Mouse (Mus musculus): ENCODE results near the gene Arpin.

The Arpin gene

DNA sequence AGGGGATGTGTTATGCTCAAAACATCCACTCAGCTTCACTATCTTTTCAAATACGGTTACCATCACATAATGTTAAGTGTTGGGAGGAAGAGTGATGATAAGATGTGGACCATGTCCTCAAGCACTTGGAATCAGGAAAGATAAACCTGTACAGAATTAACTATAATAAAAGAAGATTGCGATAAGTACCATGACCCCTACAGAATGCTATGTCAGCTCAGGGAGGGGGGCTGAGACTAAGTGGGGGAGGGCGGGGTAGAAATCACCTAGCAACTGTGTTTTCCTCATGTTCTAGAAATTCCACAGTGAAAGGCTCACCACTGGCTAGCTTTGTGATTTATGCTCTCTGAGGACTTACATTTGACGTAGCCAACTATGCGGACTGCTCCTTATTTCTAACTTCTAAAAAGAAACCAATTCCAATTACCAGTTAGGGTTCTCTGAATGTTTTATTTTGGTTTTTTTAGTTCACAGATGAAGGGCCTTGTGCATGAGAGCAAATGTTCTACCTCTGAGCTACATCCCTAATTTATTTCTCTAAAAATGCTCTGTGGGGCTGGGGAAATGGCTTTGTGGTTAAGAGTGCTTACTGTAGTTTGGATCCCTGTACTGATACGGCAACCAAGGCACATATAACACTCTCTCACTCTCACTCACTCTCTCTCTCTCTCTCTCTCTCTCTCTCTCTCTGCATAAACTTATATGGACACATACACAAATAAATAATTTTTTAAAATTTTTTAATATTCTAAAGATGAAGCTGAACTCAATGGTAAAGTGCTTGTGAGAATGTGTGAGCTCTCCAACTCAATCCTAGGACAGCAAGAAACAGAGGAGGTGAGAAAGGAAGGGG is 42.4 kb downstream of the Arpin start:
- no peak for DNase-seq (ENCODE audit: low spot score in 2 of 2)

DNA sequence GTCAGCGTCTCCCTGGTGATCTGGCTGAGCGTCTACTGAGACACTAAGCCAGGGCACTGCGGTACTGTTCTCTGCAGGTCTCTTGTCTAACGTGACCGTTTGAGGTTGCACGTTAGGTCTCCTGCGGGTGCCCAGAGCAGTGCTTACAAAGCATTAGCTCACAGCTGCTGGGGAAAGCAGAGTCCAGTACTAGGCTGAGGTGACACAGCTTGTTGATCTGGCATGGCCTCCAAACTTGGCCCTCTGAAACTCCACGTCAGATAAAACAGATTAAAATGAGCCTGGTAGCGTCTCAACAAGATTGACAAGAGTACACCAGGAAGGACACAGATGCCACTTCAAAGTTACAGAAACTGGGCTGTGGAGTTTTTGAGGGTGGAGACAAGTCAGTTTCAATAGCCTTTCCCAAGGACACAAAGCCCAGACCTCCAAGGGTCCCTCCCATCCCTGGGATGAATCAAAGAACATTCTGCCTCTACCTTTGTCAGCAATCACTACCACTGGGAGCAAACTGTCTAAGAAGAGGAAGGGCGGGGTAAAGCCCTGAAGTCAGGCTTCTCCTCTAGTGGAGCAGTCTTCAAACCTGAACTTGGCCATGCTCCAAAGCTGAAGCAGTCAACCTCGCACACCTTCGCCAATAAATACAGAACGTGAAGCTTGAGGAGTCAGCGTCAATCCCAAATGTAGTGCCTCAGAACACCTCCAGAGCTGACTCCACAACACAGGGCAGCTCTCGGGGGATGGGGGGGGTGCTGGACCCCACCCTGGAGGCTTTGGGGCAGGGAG is 44.5 kb downstream of the Arpin start:
- DNase-seq (ENCODE audit: low spot score in 2 of 2), result no peak

DNA sequence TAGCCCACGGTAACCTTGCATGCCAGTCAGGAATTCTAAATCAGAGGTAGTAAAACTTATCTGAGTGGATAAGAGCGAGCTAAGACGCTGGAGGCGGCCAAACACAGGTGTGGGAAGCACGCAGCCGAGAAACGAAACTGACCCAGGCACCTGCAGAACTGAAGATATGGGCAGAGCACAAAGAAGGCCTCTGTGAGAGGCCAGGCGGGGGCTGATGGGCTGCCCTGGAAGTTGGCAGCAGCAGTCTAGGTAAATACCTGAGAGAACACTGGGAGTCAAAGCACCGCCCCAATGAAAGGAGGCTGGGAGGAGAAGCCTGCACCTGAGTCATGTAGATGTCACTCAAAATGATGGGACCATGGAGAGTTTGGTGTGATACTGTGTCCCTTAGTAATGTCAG is 46.6 kb downstream of the Arpin start:
- no peak for DNase-seq (ENCODE audit: low spot score in 2 of 2)

DNA sequence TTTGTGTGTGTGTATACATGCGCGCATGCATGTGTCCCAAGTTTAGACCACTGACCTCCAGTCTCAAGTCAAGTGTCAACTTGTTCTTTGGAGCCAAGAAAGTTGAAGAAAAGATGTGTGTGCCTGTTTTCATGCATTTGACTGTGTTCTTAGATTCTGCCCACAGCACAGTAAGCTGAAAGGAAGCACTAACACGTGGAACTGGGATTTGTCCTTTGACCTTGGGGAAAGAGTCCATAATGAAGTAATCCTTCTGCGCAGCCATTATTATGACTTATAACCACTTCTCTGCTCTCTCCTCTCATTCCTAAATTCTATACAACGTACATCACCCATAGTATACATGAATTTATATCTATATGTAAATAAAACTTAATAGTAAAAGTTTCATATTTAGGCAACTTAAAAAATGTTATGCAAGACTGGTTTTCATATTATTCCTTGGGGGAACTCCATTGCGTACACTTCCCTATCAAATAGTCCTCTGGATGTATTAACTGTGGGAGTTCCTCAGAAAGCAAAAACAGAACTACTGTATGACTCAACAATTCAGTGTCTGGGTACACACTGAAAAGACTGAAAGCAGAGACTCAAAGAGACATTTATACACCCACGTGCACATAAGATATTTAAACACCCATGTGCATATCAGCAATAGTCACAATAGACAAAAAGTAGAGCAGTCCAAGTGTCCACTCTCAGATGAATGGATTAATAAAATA is 51.4 kb downstream of the Arpin start:
- DNase-seq (ENCODE audit: low spot score in 2 of 2), result no peak

DNA sequence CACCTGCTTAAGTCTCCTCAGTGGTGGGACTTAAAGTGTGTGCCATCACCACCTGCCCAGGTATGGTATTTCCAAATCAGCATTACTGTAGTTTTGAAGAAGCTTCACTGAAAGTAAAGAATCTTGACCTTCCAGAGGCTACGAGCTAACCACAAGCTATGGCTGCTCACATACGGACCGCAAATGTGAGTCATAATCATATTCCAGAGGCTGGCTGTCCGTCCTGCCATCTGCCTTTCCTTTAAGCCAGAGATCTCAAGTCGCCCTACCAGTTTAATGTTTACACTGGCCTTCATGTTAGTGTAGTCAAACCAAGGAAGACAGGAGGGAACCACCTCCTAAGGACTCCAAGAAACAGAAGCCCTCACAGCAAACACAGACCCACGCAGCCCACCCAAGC is 53.3 kb downstream of the Arpin start:
- DNase-seq (ENCODE audit: low spot score in 2 of 2), result no peak

DNA sequence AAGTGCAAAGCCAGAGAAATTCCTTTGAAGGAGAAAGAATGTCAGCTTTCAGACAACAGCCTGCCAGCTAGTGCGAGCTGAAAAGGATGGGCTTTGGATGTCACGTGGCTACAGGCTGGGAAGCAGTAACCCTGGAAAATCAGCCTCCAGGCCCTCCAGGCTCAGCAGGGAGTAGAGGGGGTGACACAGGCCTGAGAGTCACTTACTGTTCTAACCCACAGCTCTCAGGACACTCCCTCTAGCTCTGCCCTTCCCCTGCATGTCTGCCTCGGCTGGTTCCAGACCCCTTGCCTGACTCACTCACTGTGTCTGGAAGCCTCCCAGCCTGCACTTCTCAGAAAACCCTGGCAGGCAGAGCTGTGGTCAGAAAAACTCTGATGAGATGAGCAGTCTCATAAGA is 54.2 kb downstream of the Arpin start:
- peak in 1 of 2 experiments; percentile 47 for DNase-seq (ENCODE audit: low spot score in 2 of 2)

GRCm38 (mm10) chr7:79880033-79880432 is 55.1 kb downstream of the Arpin start:
- no peak for DNase-seq (ENCODE audit: low spot score in 2 of 2)

GRCm38 (mm10) chr7:79878455-79879025 is 56.6 kb downstream of the Arpin start:
- DNase-seq (ENCODE audit: low spot score in 2 of 2), result no peak
